Mouse (Mus musculus): ENCODE data around the gene Myo1a.

Gene Myo1a

GRCm38 (mm10) chr10:127674794-127675522 is 30.0 kb upstream of the Myo1a start:
- in situ Hi-C loops (cut with MboI; ENCODE audit: low sequenced_read_pairs): no loop called here

GRCm38 (mm10) chr10:127675859-127676398 is 29.0 kb upstream of the Myo1a start:
- in situ Hi-C loops (cut with MboI; ENCODE audit: low sequenced_read_pairs): no loop called here

- in situ Hi-C loops (cut with MboI; ENCODE audit: low sequenced_read_pairs): no loop called here
Observed at GRCm38 (mm10) chr10:127676691-127677548, 28.1 kb upstream of the Myo1a start.

- in situ Hi-C loops (cut with MboI; ENCODE audit: low sequenced_read_pairs): no loop called here
Observed at GRCm38 (mm10) chr10:127677591-127678336, 27.2 kb upstream of the Myo1a start.

- in situ Hi-C loops (cut with MboI; ENCODE audit: low sequenced_read_pairs): no loop called here
Observed at GRCm38 (mm10) chr10:127679208-127679607, 25.8 kb upstream of the Myo1a start.

GRCm38 (mm10) chr10:127679881-127680280 is 25.1 kb upstream of the Myo1a start:
- in situ Hi-C loops (cut with MboI; ENCODE audit: low sequenced_read_pairs): loop anchor here (10.0 kb wide), 1 partner anchor 55 kb away; the partner anchor contains the start of gene Zbtb39

- in situ Hi-C loops (cut with MboI; ENCODE audit: low sequenced_read_pairs): loop anchor here (10.0 kb wide), 1 partner anchor 52 kb away; the partner anchor contains the start of gene Zbtb39
Observed at GRCm38 (mm10) chr10:127682886-127683285, 22.1 kb upstream of the Myo1a start.

- in situ Hi-C loops (cut with MboI; ENCODE audit: low sequenced_read_pairs): no loop called here
Observed at GRCm38 (mm10) chr10:127691053-127691452, 13.9 kb upstream of the Myo1a start.

GRCm38 (mm10) chr10:127694636-127695035 is 10.3 kb upstream of the Myo1a start:
- in situ Hi-C loops (cut with MboI; ENCODE audit: low sequenced_read_pairs): no loop called here

- in situ Hi-C loops (cut with MboI; ENCODE audit: low sequenced_read_pairs): no loop called here
Observed at GRCm38 (mm10) chr10:127695775-127696174, 9.2 kb upstream of the Myo1a start.

GRCm38 (mm10) chr10:127698966-127699365 is 6.0 kb upstream of the Myo1a start:
- in situ Hi-C loops (cut with MboI; ENCODE audit: low sequenced_read_pairs): no loop called here

- in situ Hi-C loops (cut with MboI; ENCODE audit: low sequenced_read_pairs): no loop called here
Observed at GRCm38 (mm10) chr10:127703299-127703698, 1.7 kb upstream of the Myo1a start.

- in situ Hi-C loops (cut with MboI; ENCODE audit: low sequenced_read_pairs): no loop called here
Observed at GRCm38 (mm10) chr10:127704293-127704692, 677 bp upstream of the Myo1a start.

- in situ Hi-C loops (cut with MboI; ENCODE audit: low sequenced_read_pairs): no loop called here
Observed at GRCm38 (mm10) chr10:127705783-127706182, 813 bp downstream of the Myo1a start.

GRCm38 (mm10) chr10:127707721-127708120 is 2.8 kb downstream of the Myo1a start:
- in situ Hi-C loops (cut with MboI; ENCODE audit: low sequenced_read_pairs): no loop called here

- in situ Hi-C loops (cut with MboI; ENCODE audit: low sequenced_read_pairs): no loop called here
Observed at GRCm38 (mm10) chr10:127708850-127709370, 3.9 kb downstream of the Myo1a start.

- in situ Hi-C loops (cut with MboI; ENCODE audit: low sequenced_read_pairs): no loop called here
Observed at GRCm38 (mm10) chr10:127710331-127710730, 5.4 kb downstream of the Myo1a start.

- in situ Hi-C loops (cut with MboI; ENCODE audit: low sequenced_read_pairs): no loop called here
Observed at GRCm38 (mm10) chr10:127712736-127713135, 7.8 kb downstream of the Myo1a start.

GRCm38 (mm10) chr10:127721671-127722418 is 16.9 kb downstream of the Myo1a start:
- in situ Hi-C loops (cut with MboI; ENCODE audit: low sequenced_read_pairs): no loop called here

- in situ Hi-C loops (cut with MboI; ENCODE audit: low sequenced_read_pairs): no loop called here
Observed at GRCm38 (mm10) chr10:127724178-127724577, 19.2 kb downstream of the Myo1a start, which contains the start of gene Tac2. Gene Tac2 (plus strand): TSS chr10:127724478.
